Mouse (Mus musculus) inflammation-experienced regulatory T-cells, adult 6 months (primary cell): ENCODE results near the gene Zbtb32. TPM values are rescaled to one million over a fixed set of nuclear protein-coding genes. Genes with fewer than 3 reads are reported as not detected.

Experiments used
- ATAC-seq: one replicate; pipeline ENCODE4 v1.8.0; 2017
- polyA plus RNA-seq, 3 experiments: library from polyadenylated mRNA; unstranded; fragments of 100-300 nt; shearing (Covaris generic); gene quantifications; one replicate each; pipeline ENCODE4 v1.2.1; 2017

Zbtb32 gene
- polyA plus RNA-seq, 3 experiments from 2014 or later: 11.7 to 28.7 (median 11.9) TPM

GRCm38 (mm10) chr7:30566033-30566432, 32.7 kb downstream of the Zbtb32 start:
- ATAC-seq: no peak

- ATAC-seq: peak; percentile 54
Measured at GRCm38 (mm10) chr7:30564970-30565571, 33.6 kb downstream of the Zbtb32 start, which contains the start of gene Igflr1. TSS of gene Igflr1 (plus strand) at chr7:30565427.

GRCm38 (mm10) chr7:30563906-30564280, 34.8 kb downstream of the Zbtb32 start:
- ATAC-seq: peak; percentile 48

GRCm38 (mm10) chr7:30563117-30563905, 35.4 kb downstream of the Zbtb32 start, which contains the start of the genes U2af1l4, Gm49396 and Psenen:
TSS of gene U2af1l4 (plus strand) at chr7:30563301.
TSS of gene Gm49396 (plus strand) at chr7:30563344.
TSS of gene Psenen (minus strand) at chr7:30563627.
- ATAC-seq: peak; percentile 69

GRCm38 (mm10) chr7:30562526-30563116, 36.1 kb downstream of the Zbtb32 start:
- no peak for ATAC-seq

GRCm38 (mm10) chr7:30560296-30560695, 38.4 kb downstream of the Zbtb32 start:
- no peak for ATAC-seq

- peak; percentile 71 for ATAC-seq
Measured at GRCm38 (mm10) chr7:30559443-30559954, 39.2 kb downstream of the Zbtb32 start, which contains the start of gene Lin37. TSS of gene Lin37 (minus strand) at chr7:30559838.

- no peak for ATAC-seq
Measured at GRCm38 (mm10) chr7:30558656-30559442, 39.9 kb downstream of the Zbtb32 start.

- ATAC-seq: no peak
Measured at GRCm38 (mm10) chr7:30557901-30558514, 40.7 kb downstream of the Zbtb32 start.

GRCm38 (mm10) chr7:30556894-30557536, 41.7 kb downstream of the Zbtb32 start:
- ATAC-seq: no peak

- no peak for ATAC-seq
Measured at GRCm38 (mm10) chr7:30553810-30554584, 44.7 kb downstream of the Zbtb32 start.

GRCm38 (mm10) chr7:30553021-30553589, 45.6 kb downstream of the Zbtb32 start:
- no peak for ATAC-seq

GRCm38 (mm10) chr7:30552102-30553020, 46.3 kb downstream of the Zbtb32 start, which contains the start of the genes Hspb6 and Proser3:
TSS of gene Hspb6 (plus strand) at chr7:30552178.
TSS of gene Proser3 (minus strand) at chr7:30552299.
- peak; percentile 93 for ATAC-seq

- ATAC-seq: peak; percentile 64
Measured at GRCm38 (mm10) chr7:30551445-30552101, 47.1 kb downstream of the Zbtb32 start.

GRCm38 (mm10) chr7:30550603-30551002, 48.1 kb downstream of the Zbtb32 start:
- ATAC-seq: no peak

GRCm38 (mm10) chr7:30549880-30550279, 48.8 kb downstream of the Zbtb32 start:
- ATAC-seq: no peak

- no peak for ATAC-seq
Measured at GRCm38 (mm10) chr7:30544327-30544726, 54.4 kb downstream of the Zbtb32 start.

- no peak for ATAC-seq
Measured at GRCm38 (mm10) chr7:30540572-30540971, 58.1 kb downstream of the Zbtb32 start.
